Mouse (Mus musculus) layer of hippocampus, postnatal 10 days (tissue): ENCODE data around the gene Aff3. TPM values are rescaled to one million over a fixed set of nuclear protein-coding genes. Genes with fewer than 3 reads are reported as not detected.

Source experiments
- DNase-seq, 2 experiments: peaks; one replicate each; pipeline ENCODE4 v3.0.0; 2021; ENCODE audit warnings: low spot score in 2 of 2
- long read RNA-seq: library from polyadenylated mRNA; stranded (forward); transcript quantifications from one replicate; pipeline ENCODE4 v2.0.0, GENCODE M21; 2023
- total RNA-seq, 2 experiments: library from RNA; stranded (reverse); gene quantifications; 2 replicates each; pipeline ENCODE4 v1.2.3; 2021

Aff3 gene
- total RNA-seq = 100 to 1,000 TPM in 1 of 2 experiments, 10 to 100 TPM in 1; 98.4 to 103 TPM
- long read RNA-seq, partial matches to known transcripts = 4 of 24 reads
- long read RNA-seq, other reads (novel, unspliced or antisense) = 20 of 24 reads

DNA sequence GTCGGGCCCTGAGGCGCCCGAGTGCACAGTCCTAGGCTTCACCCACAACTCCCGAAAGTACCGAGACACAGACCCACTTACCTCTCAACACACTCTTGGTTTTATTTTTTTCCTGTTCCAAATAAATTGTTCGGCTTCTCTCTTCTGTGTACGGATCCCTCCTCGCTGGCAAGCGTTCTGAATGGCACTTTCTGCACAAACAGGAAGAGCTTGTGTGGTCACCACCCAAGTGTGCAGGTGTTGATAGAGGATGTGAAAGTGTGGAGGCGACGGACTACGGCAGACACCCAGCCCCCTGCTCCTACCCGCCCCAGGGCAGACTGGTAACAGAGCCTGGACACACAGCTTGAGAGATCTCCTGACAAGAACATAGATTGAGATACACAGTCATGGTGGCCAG, at the start of gene Aff3:
Aff3 (minus strand) TSS at position 179 of the 400 bp plus-strand sequence.
- no peak for DNase-seq

DNA sequence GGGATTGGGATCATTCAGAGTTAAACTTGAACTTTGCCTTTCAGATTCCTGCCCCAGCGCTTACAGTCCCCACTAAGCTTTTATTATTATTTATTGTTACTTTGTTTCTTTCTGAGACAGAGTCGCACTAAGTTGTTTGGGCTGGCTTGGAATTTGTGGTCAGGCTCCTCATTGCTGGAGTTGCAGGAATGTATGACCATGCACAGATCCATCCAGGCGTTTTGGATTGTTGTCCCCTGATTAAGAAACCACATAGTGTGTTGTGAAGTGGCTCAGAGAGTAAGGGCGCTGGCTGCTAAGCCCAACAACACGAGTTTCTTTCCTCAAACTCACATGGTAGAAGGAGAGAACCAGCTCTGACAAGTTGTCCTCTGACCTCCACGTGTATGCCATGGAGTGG, 35.9 kb upstream of the Aff3 start:
- no peak for DNase-seq

DNA sequence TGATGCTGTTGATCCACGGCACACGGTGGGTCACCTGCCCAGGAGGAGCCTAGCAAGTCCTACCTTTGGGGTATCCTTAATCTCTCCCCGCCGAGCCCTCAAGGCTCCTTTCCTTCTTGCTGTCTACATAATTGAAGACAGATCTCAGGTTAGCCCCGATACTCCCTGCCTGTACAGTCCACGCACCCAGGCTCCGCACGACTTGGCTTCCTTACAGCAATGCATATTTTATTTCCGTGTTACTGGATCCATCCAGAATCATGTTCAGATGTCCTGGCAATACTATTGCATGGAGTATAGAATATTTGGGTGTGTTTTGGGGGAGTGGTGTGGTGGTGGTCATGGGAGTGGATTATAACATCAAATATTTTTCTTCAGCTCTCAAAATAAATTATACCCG, 34.5 kb upstream of the Aff3 start:
- DNase-seq = no peak

DNA sequence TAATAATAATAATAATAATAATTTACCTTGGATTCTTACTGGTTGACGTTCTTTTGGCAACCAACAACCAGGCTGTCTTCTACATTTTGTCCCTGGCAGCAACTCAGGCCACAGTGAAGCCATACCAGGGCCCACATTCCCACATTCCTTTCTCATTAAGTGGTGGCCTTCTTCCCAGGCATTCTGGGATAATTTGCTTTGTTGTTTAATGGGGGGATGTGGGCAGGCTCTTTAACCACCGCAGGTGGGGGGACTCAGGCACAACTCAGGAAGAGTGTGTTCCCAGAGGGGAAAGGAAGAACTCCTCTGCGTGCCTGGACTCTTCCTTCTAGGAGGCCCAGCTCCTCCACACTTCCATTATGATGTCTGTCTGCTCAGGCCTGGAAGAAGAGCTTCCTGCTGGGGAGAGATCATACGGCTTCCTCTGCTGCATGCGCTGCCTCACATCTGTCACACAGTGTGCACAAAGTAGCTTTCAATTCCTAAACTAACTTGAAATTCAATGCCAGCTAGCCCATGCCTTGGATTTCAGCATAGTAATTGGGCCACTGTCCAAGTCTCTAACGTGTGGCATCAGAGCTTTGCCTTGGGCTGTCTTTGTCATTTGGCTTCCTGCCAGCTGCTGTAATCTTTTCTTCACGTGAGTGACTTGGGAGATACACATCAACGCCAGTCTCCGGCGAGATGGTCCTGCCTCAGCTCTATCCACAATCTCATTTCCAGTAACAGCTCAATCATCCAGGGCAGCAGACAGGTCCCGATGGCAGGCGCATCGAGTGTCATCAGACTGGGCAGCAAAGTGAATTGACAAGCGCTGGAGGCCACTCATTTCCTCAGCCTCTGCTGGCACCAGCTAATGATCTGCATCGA, 31.3 kb upstream of the Aff3 start:
- no peak for DNase-seq

DNA sequence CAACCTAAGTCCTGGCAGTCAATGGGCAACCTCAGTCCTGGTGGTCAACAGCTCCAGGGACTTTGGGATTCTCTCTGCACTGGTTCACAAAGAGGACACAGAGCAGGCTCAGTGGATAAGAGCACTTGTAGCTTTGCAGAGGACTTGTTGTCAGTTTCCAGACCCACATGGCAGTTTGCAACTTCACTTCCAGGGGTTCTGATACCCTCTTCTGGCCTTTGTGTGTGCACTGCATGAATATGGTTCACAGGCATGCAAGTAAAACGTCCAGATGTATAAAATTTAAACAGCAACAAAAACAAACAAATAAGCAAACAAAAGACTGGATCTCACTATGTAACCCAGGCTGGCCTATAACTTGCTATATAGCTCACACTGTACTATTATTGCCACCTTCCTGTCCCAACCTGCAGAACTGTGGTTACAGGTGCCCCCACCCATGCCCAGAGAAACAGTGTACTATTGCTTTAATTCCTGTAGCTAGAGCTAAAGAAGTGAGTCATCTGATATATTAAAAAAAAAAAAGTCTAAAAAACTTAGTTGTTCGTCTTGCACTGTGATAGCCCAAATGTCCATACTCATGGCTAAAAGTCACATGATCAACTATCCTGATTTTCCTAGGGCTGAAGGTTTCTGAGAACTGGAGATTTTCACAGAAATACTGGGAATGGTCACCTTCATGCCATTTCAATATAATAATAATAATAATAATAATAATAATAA, 30.5 kb upstream of the Aff3 start:
- DNase-seq = no peak

DNA sequence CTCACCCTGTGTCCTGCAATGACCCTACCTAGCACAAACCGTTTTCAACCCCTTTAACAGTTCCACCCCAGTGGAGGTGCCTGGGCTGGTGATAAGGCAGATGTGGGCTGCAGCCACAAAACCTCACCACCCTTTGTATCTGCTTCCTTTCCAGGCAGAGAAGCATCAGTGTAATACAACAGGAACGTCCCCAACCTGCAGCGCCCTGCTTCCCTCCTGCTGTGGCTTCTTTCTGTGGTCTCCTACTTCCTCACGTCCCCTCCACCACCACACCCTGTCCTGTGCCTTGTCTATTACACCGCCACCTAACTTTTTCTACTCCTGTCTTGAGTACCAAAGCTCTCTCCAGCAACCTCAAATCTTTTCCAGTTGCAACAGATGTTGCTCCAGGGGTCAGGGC, 29.4 kb upstream of the Aff3 start:
- DNase-seq = no peak

DNA sequence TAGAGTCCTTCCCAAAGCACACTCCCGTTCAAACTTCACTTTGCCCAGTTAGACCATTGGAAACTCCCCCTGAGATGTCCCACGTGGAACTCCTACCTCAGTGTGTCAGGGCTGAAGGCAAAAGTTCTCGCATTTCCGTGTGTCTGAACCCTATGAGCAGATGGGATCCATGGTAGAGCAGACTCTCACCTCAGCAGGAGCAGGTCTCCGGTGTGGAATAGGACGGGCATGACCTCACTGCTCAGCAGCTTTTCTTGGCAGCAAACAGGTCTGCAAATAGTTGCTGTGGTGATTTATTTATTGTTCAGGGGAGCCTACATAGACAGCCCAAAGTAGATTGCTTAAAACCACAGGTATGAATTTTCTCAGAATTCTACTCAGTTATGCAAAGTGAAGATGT, 25.7 kb upstream of the Aff3 start:
- no peak for DNase-seq

DNA sequence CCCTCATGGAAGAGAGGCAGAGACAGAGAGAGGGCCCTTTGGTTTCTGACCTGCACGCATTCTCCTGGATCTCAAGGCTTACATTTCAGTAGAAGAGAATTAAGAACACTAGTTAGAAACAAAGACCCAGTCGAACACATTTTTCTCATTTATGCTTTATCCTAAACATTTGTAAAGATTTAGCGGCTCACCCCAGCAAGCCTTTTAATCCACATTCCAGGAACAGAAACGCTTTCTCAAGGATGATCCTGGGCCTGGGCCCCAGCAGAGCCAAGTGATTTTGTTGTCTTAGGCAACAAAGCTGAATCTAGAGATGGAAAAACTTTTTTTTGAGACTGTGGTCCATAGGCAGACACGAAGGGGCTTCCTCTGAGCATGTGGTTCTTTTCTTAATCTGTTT, 23.5 kb upstream of the Aff3 start:
- no peak for DNase-seq

DNA sequence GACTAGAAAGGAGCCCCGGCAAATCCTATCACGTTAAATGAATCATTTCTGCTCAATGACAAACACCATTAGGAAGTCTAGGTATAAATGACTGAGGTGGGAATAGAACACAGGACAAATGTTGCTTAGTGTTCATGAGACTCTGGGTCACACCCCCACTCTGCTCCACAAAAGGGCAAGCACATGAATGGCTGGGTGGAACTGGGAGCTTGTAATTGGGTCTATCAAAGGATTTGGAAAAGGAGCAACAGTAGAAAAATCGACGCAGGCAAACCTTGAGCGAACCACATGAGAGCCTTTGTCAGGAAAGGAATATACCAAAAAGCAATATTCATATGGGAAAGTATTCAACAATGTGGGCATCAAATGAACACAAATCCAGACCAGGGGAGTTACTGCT, 21.0 kb upstream of the Aff3 start:
- DNase-seq = no peak

DNA sequence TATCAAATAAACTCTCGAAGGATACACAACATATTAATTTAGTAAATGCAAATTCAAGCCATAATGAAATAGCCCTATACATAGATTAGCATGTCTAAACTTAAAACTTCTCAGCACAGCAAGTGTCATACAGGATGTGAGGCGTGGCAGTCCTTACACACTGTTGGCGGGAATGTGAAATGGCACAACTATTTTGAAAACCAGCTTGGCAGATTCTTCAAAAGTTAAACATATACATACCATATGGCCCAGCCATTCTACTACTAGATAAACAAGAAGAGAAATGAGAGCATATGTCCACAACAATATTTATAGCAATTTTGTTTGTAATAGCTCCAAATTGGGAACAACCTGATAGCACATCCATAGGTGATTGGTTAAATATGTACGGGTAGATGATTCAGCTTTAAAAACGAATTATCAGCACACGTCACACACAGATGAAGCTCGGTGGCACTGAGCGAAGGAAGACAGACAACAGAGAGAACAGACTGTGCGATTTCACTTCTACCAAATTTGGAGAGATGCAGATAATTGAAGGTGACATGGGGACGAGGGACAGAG, 18.5 kb upstream of the Aff3 start:
- no peak for DNase-seq

DNA sequence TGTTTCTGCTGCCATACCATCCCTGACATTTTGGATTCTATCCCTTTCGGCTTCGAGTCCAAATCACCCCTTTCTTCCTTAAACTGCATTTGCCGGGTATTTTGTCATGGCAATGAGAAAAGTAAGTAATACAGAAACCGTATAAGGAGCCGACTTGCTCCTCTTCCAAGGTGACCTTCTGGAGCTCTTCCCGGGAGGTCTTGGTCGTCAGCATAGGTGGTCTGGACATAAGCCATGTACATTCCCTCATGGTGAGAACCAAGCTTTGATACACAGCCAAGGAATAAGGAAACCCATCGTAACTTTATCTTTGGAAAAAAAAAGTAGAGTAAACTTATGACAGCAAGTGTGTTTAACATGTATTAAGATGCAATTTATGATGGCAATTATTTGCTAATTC, 15.1 kb upstream of the Aff3 start:
- DNase-seq = no peak

DNA sequence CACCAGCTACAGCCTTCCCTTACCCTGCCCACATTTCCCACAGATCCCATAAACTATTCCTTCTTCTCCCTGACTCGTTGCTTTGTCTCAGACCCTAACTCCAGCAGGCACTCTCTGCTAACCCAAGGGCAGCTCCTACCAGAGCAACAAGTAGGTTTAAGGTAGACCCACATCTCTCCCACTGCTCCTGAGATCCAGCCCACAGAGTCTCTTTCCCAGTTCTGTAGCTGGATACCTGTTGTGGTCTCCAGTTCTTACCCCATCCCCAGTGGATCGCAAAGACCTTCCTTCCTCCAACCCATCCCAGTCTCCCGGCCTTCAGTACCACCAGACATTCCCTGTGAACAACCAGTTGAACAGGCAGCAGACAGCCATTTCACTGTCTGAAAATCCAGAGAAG, 7.0 kb upstream of the Aff3 start:
- DNase-seq = no peak

DNA sequence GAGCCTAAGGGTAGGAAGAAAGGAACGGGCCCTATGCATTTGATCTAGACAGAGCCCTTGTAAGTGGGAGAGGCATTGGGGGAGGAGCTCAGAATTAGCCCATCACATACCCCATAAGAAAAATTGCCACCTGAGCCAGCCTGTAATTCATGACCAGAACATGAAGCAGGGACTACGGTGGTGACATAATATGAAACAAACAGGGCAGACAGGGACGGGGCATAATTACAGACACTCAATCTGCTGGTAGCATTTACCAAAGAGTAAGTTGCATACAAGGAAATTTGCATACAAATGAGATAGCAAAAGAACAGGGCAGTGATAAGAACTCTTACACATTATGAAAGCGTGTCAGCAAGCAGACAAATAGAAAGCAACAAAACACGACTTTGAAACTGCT, 6.3 kb upstream of the Aff3 start:
- DNase-seq = no peak

DNA sequence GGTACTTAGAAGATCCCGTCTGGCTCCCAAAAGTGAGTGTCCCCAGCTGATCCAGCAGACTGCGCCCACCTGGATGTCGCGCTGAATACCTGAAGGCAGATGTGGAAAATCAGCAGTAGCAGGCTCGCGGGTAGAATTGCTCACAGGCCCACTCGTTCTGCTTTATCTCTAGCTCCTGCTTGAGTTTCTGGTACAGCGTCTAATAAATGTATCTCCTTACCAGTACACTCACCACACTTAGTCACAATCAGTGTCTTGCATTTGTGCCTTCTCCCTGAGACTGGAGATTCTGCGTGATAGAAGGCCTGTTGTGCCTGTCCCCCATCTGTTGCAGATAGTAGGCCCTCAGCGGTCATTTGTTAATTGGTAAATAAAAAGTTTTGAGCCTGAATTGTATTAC, 3.6 kb upstream of the Aff3 start:
- no peak for DNase-seq

DNA sequence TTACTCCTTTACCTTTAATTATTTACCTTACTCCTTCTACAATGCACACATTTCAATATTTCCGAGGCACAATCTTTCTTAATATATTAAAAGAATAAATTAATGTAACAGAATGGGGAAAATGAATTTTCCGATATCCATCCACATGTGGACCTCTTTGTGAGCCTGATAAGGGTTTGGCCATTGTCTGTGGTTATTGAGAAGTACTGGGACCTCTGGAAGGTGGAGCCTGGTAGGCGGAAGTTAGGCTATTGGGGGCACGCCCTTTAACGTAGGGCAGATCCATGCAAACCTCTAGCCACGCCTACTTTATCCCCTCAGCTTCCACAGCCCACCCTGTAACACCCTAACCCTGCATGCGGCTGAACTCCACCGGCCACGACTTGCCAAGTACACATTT, 3.1 kb upstream of the Aff3 start:
- no peak for DNase-seq

DNA sequence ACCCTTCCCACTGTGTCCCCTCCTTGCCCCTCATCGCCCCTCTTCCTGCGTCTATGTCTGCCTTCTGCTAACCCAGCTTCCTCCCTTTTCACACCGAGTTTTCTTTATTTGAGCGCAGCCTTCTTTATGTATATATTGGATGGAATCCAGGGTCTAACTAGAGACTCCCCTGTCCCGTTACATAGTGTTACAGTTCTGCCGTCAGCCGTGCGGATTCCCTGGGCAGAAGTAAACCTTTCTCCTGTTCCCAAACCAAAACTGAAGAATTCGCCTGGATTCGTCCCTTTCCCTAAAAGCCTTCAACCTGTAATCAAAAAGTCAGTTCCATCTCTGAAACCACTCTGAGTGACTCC, 2.0 kb upstream of the Aff3 start:
- DNase-seq = no peak

DNA sequence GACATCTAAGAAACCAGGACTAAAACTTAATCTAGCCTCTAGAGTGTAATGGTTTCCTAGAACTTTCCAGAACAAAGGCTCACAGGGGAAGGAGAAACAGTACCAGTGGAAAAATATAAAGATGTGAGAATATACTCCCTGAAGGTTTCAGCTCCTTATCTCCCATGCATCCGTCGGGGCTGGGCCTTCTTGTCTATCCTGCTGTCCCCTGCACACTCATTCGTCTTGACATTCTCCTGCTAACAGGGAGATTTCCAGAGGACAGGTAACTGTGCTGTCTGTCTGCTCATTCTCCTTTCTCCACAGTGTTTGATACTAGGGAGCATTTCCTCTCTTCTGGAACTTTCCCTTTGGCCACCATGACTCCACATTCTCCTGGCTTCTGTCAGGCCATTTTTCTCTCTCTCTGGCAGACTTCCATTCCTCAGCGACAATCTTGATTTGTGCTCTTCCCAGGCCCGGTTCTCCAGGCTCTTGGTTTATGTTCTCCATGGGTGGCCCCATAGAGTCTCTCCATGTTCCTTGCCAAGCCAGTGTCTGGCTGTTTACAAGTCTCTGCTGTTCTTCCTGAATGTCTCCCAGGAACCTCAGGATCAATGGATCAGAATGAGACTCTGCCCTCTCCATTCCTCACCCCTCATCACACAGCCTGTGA, 1.5 kb upstream of the Aff3 start:
- no peak for DNase-seq

DNA sequence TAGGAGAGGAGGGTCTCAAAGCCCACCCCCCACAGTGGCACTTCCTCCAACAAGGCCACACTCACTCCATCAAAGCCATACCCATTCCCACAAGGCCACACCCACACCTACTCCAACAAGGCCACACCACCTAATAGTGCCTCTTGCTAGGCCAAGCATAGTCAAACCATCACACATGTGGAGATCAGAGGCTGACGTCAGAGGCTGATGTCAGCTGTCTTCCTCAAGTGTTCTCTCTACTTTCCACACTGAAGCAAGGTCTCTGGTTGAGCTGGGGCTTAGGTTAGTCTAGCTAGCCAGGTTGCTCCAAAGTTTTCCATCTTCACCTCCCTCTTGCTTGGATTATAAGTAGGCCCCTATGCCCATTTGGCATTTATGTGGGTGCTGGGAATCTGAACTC, 856 bp upstream of the Aff3 start:
- DNase-seq = no peak

DNA sequence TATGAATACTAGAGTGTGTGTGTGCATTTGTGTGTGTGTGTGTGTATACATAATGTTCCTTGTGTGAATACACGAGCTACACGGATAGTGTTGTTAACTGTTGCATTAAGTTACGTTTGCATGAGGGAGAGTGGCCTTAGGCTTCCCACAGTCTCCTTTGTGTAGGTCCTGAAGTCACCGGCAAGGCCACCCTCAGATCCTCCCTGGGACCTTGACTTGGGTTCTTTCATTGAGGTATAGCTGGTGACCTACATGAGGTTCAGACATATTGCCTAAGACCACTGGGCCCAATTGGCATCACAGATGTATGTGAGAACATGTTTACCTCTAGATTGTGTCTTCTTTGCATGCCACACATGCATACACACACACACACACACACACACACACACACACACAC, 494 bp downstream of the Aff3 start:
- no peak for DNase-seq

DNA sequence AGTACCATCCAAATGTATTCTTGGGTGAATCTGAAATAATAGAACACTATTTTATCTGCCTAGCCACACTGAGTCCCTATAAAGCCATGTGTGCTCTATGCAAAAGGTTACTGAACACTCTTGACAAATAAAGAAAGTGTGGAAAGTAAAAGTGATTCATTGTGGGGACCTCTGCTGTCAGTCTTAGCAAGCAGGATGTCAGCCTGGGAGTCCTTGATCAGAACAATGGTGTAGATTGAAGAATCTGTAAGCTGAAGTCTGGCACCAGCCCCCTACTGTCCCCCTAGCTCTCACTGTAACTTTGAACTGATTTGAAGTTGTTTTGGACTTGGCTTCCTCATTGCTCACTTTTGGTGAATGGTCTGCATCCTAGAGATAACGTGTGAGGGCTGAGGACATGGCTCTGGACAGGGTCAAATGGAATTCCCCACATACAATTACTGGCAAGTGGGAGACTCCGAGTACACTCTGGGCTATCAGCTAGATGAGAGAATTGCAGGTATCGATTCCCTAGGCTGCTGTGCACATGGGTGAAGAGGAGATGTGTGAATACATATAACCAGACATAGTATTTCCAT, 2.0 kb downstream of the Aff3 start:
- DNase-seq = no peak

DNA sequence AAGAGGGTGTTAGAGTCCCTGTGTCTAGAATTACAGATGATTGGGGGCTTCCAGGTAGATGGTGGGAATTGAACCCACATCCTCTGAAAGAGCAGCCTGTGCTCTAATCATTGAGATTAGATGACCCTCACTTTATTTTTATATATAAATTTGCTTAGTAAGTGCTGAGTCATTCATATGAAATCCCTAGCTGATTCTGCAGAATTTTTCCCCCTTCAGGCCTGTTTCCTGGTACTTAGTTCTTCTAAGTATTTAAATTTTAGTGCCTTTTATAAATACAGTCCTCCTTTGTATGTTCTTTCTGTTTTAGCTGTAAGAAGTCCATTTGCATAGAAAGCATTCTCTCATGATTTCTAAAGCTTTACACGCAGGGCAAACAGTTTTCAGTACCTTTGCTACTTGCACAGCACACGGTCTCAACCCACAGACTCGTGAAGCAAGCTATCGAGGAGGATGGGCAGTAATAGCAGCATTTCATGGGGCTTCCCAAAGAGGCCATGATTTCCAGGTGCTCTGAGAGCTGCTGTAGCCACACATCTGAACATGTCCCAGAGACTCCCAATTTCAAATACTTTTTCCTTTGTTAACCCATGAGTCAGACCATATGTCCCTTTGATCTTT, 5.7 kb downstream of the Aff3 start:
- DNase-seq = no peak
